Mouse (Mus musculus) ES-E14 (cell line): ENCODE measurements around the gene Cpa5. TPM values are rescaled to one million over a fixed set of nuclear protein-coding genes. Genes with fewer than 3 reads are reported as not detected.

Experiments
- DNase-seq: peaks from one replicate; pipeline ENCODE4 v3.0.0-alpha.2; 2013; ENCODE audit warnings: low read depth, low spot score
- H3K27ac ChIP-seq: 2 replicates; pipeline ENCODE4 v1.5.1; 2012; ENCODE audit warnings: low read depth, mild to moderate bottlenecking, low read length, moderate library complexity, mixed read lengths; ENCODE audit not compliant: poor library complexity, insufficient read depth, severe bottlenecking
- H3K36me3 ChIP-seq: 2 replicates; pipeline ENCODE4 v1.6.1; 2012; ENCODE audit warnings: mild to moderate bottlenecking, low read length, moderate library complexity, mixed read lengths; ENCODE audit not compliant: control insufficient read depth, poor library complexity, insufficient read depth, severe bottlenecking
- H3K4me1 ChIP-seq, 2 experiments: fragments of 150-350 bp in 1 of 2; sonication (generic) in 1 of 2; 2 replicates each; pipeline ENCODE4 v1.6.1; 2012; ENCODE audit warnings: low read length in 2 of 2, mild to moderate bottlenecking in 1 of 2, mixed read lengths in 1 of 2; ENCODE audit not compliant: control insufficient read depth in 2 of 2, insufficient read depth in 2 of 2, poor library complexity in 1 of 2
- H3K4me3 ChIP-seq, 2 experiments: fragments of 150-350 bp in 1 of 2; sonication (generic) in 1 of 2; 2 replicates each; pipeline ENCODE4 v1.5.1; 2012; ENCODE audit warnings: low read length in 2 of 2, low read depth in 1 of 2, mild to moderate bottlenecking in 1 of 2, mixed read lengths in 1 of 2; ENCODE audit not compliant: insufficient read depth in 1 of 2, poor library complexity in 1 of 2, severe bottlenecking in 1 of 2
- H3K9ac ChIP-seq: 2 replicates; pipeline ENCODE4 v1.6.1; 2012; ENCODE audit warnings: low read depth, mild to moderate bottlenecking, low read length, mixed read lengths; ENCODE audit not compliant: poor library complexity, insufficient read depth, severe bottlenecking
- H3K9me3 ChIP-seq: fragments of 150-350 bp; sonication (generic); 2 replicates; pipeline ENCODE4 v1.6.1; 2012; ENCODE audit warnings: low read depth, mild to moderate bottlenecking, low read length; ENCODE audit not compliant: control insufficient read depth, insufficient read depth
- CHD2 ChIP-seq: IDR thresholded peaks from 2 replicates; pipeline ENCODE4 v1.6.1; 2014; ENCODE audit warnings: mild to moderate bottlenecking, low read depth, low read length, inconsistent platforms
- HCFC1 ChIP-seq: IDR thresholded peaks from 2 replicates; pipeline ENCODE4 v1.6.1; 2012; ENCODE audit warnings: low read length, inconsistent platforms, borderline replicate concordance; ENCODE audit not compliant: insufficient read depth
- MAFK ChIP-seq: IDR thresholded peaks from 2 replicates; pipeline ENCODE4 v1.6.1; 2014; ENCODE audit warnings: mild to moderate bottlenecking, low read depth, low read length, inconsistent platforms; ENCODE audit not compliant: insufficient read depth
- ZC3H11A ChIP-seq: IDR thresholded peaks from 2 replicates; pipeline ENCODE4 v1.6.1; 2012; ENCODE audit warnings: low read depth, mild to moderate bottlenecking, inconsistent platforms, low read length, borderline replicate concordance
- ZNF384 ChIP-seq: IDR thresholded peaks from 2 replicates; pipeline ENCODE4 v1.6.1; 2012; ENCODE audit warnings: low read depth, low read length, inconsistent platforms
- in situ Hi-C, 2 experiments: fragments of 600-800 bp; cut with MboI; formaldehyde crosslinking; loops; one replicate each; pipeline ENCODE4 v1.15.1; 2025; ENCODE audit warnings: low sequenced_read_pairs in 2 of 2, inconsistent platforms in 1 of 2; ENCODE audit not compliant: unreplicated experiment in 2 of 2
- total RNA-seq: library from RNA; depleted of rRNA; stranded (reverse); fragments of 300-350 nt; gene quantifications from 2 replicates; pipeline ENCODE4 v1.2.3, GENCODE M21; 2012

The Cpa5 gene
- total RNA-seq, 1 experiment = not detected

DNA sequence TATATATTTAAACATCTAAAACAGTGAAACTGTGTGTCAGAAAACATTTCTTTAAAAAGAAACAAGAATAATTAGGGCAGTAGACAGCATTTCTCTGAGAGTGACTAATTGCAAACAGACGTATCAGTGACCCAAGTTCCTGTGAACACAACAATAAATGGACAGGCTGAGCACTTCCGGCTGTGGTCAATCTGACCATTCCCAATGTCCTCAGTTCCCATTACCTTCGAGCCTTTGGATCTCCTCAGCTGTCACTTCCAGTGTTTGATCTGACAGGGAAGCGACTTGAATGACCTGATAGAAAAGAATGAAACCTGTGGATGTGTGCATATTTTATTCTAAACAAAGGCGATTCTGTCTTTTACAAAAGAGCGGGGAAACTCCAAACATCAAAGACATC is 55.2 kb downstream of the Cpa5 start:
- DNase-seq = no peak
- TF ChIP-seq ZNF384 (no peak), ZC3H11A (no peak), CHD2 (no peak), HCFC1 (no peak), MAFK (no peak)

DNA sequence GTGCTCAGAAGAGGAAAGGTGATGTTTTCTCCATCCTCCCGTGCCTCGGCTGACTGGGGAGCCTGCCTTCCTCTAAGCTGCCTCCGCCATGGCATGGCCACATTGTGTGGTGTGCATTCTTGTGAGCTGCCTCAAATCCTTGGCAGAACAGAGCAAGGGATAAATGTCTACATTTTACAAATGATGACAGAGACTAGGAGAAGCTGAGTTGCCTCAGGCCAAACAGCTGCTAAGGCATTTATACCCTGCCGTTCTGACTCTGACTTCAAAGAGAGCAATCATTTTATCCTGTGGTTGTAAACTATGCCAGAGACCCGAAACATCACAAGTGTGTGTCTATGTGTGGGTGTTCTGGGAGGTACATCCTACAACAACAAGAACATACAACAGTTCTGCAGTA is 56.8 kb downstream of the Cpa5 start:
- Histone ChIP-seq H3K4me1 (no peaks in the 10 kb centered on the region), H3K9ac (no peak overlapping the region), H3K36me3 (no peaks in the 10 kb centered on the region; the same call in 1 of the 2 replicates), H3K4me3 (no peak overlapping the region), H3K9me3 (no peaks in the 10 kb centered on the region), H3K27ac (no peak overlapping the region)
- no peak for TF ChIP-seq ZC3H11A
- no peak for TF ChIP-seq HCFC1
- no peak for TF ChIP-seq MAFK
- TF ChIP-seq CHD2 = no peak
- no peak for TF ChIP-seq ZNF384
- no peak for DNase-seq
- in situ Hi-C loops = no loop called here

More for the DNA sequence above, 55.2 kb downstream of the Cpa5 start:
- in situ Hi-C loops = no loop called here
- Histone ChIP-seq H3K9ac (no peak overlapping the region), H3K9me3 (no peaks in the 10 kb centered on the region), H3K27ac (no peak overlapping the region), H3K4me1 (no peaks in the 10 kb centered on the region), H3K4me3 (no peak overlapping the region), H3K36me3 (no peaks in the 10 kb centered on the region; the same call in 1 of the 2 replicates)

DNA sequence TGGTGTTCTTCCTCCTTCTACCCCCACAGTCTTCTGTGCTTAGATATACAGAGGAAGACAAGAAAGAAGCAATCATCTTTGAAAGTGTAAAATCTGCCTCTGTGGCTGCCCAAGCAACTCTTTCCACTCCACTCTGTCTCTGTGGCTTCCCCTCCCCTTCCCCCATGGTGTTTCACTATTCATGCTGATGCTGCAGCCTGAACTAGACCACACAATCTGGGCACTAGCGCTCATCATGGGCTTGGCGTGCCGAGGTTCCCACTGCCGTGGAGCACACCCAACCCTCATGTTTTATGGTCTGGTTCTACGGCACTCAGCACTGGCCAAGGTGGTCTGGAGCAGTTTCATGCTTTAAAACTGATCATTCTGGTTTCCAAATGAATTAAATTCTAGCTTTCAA is 60.9 kb downstream of the Cpa5 start:
- Histone ChIP-seq H3K27ac (no peak overlapping the region), H3K9me3 (no peaks in the 10 kb centered on the region), H3K4me1 (no peaks in the 10 kb centered on the region), H3K36me3 (no peaks in the 10 kb centered on the region; the same call in 1 of the 2 replicates), H3K4me3 (no peak overlapping the region), H3K9ac (no peak overlapping the region)
- TF ChIP-seq HCFC1 (no peak), MAFK (no peak), ZNF384 (no peak), CHD2 (no peak), ZC3H11A (no peak)
- in situ Hi-C loops = no loop called here
- DNase-seq = no peak

DNA sequence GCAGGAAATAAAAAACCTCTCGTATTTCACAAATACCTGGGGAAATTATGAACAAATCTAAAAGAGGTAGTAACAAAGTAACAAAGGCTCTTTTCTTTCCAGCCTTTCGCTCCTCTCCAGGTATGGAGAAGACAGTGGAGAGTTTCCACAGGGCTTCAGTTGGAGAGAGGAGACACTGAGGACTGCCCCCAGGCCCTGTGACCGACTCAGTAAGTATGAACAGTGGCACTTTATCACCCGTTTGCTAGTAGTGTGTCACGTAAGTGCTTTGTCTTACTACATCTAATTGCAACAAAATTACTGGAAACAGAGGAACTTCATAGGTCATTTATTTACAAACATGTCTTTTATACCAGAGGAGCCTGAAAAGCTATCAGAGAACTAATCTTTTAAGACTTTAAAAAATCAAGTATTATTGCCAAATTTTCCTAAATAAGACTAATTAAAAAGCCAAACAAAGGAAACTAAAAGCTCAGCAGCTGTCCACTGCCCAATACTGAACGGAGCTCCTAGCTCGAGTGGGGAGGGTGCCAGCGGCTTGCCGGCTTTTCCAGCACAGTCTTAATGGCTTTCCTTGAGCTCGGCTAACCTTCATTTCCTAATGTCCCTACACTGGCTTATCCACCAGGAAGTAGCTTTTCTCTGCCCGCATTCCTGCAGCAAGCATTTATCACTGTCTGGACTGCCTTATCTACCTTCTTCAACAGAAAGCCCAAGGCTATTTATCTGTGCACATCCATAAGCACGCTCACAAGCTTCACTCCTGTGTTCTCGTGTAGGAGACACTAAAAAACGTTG is 63.2 kb downstream of the Cpa5 start:
- TF ChIP-seq MAFK (no peak), HCFC1 (no peak), ZC3H11A (no peak)
- DNase-seq = no peak
- Histone ChIP-seq H3K27ac (no peak overlapping the region), H3K4me3 (no peak overlapping the region), H3K36me3 (no peaks in the 10 kb centered on the region; the same call in 1 of the 2 replicates), H3K9me3 (no peaks in the 10 kb centered on the region), H3K9ac (no peak overlapping the region), H3K4me1 (no peaks in the 10 kb centered on the region)
- in situ Hi-C loops = no loop called here
